ENCODE assay signal across 19 mouse cellular contexts in the genomic region with DNA sequence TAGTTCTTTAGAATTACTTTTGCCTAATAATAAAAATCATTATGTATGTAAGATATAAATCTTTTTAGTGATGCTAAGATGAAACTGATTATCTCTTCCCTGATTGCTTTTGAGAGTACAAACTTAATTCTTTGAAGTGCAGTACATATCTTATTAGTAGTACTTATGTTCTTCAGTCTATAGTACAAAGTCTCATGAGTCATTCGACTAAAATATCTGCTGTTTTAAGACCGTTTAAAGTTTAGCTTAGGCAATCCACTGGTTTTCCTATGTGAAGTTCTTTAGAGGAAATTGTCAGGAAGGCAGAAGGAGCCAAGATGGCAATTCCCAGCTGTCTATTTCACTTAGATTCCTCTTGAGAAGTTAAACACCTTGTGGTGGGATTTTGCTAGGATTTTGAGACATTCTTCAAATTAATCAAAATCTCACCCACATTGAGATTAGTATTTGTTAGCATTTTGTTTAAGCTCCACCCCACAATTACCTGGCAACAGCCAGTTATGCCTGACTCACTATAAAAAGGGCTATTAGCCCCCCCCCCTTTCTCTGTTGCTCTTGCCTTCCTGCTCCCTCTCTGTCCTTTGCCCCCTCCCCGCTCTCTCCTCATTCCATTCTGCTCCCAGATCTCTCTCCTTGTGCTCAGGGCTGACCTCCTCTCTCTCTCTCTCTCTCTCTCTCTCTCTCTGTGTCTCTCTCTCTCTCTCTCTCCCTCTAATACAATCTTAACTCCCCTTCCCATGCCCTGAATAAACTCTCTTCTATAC.
"Had no signal": no experiment of that assay in that cellular context is flagged by ENCODE, and none has a peak within 500 bp of the region (broad histone marks: within the 10 kb centered on the region; RNA-seq: fewer than 3 reads in every experiment).

No protein-coding gene starts in this region.

- H3K4me3 ChIP-seq: midbrain, embryonic 10.5 days; midbrain, embryonic 12.5 days; myocyte; neural tube, embryonic 13.5 days; neural tube, embryonic 15.5 days had no signal

- H3K27ac ChIP-seq: midbrain, embryonic 10.5 days; midbrain, embryonic 12.5 days; neural tube, embryonic 13.5 days; neural tube, embryonic 15.5 days had no signal

- DNase-seq: lung, adult 18-20 months; lung, embryonic 14.5 days; lung, postnatal 10 days; lung, postnatal 4 days; midbrain, embryonic 14.5 days; retina, postnatal 1 day; right cerebral cortex, adult 18-20 months; right cerebral cortex, postnatal 25 days; right cerebral cortex, postnatal 4 days; spleen, adult 18-20 months; thymus, adult 18-20 months; thymus, postnatal 14 days; thymus, postnatal 36 days had no signal

- ATAC-seq: midbrain, embryonic 16.5 days had no signal

- H3K4me1 ChIP-seq: midbrain, embryonic 10.5 days; midbrain, embryonic 12.5 days; neural tube, embryonic 13.5 days; neural tube, embryonic 15.5 days had no signal

- H3K9ac ChIP-seq: lung, embryonic 14.5 days; midbrain, embryonic 12.5 days; neural tube, embryonic 13.5 days; neural tube, embryonic 15.5 days had no signal

- H3K9me3 ChIP-seq: midbrain, embryonic 10.5 days; midbrain, embryonic 12.5 days; neural tube, embryonic 13.5 days; neural tube, embryonic 15.5 days had no signal

- H3K27me3 ChIP-seq: midbrain, embryonic 12.5 days; neural tube, embryonic 13.5 days; neural tube, embryonic 15.5 days had no signal

- H3K36me3 ChIP-seq: midbrain, embryonic 10.5 days; midbrain, embryonic 12.5 days; neural tube, embryonic 13.5 days; neural tube, embryonic 15.5 days had no signal

- H3K4me2 ChIP-seq: lung, embryonic 14.5 days; midbrain, embryonic 12.5 days; neural tube, embryonic 13.5 days; neural tube, embryonic 15.5 days had no signal
